29 mouse cellular contexts compared by ENCODE assay signal in the genomic region with DNA sequence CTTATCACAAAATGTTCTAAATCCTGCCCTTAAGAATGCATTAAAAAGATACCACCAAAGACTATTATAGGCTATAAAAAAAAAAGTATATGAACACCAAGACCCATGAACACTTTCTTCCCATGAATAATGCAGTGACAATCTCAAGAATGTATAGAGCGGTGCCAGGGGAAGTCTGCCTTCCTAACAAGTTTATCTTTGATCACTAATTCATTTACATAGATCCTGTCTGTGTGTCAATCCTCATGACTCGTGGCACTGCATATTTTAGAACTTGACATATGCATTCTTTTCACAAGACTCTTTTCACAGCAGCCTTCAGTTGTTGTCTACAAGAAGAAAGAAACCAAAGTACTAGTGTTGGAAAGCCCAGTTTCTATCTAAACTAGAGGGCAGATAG.
DNase-seq lines count a peak whose midpoint lies in the region; ATAC-seq and TF ChIP-seq lines count a peak whose summit lies in the region.
"Had no signal": no experiment of that assay in that cellular context is flagged by ENCODE, and none has a peak within 500 bp of the region (broad histone marks: within the 10 kb centered on the region; RNA-seq: fewer than 3 reads in every experiment).

No protein-coding gene starts in this region.

- no peak overlapping the region for H3K9ac ChIP-seq in forebrain, embryonic 14.5 days (ENCODE audit: low read length)
- H3K9ac ChIP-seq: forebrain, embryonic 15.5 days; hindbrain, embryonic 13.5 days; intestine, embryonic 15.5 days had no signal

- no peak for TF ChIP-seq POLR2A in embryonic fibroblast, embryonic 13.5 days (IDR thresholded peaks at IDR 0.05; ENCODE audit: low read depth, low read length)

- no peaks in the 10 kb centered on the region for H3K36me3 ChIP-seq in forebrain, embryonic 14.5 days (ENCODE audit: control insufficient read depth, insufficient read depth, low read length)
- H3K36me3 ChIP-seq in forebrain, embryonic 10.5 days (replicated peaks), result no peaks in the 10 kb centered on the region
- H3K36me3 ChIP-seq: forebrain, embryonic 15.5 days; G1E; heart, embryonic 10.5 days; hindbrain, embryonic 10.5 days; hindbrain, embryonic 13.5 days; intestine, embryonic 15.5 days had no signal

- H3K4me2 ChIP-seq in forebrain, embryonic 14.5 days (ENCODE audit: low read length), result no peak overlapping the region
- H3K4me2 ChIP-seq: forebrain, embryonic 15.5 days; hindbrain, embryonic 13.5 days; intestine, embryonic 15.5 days had no signal

- TF ChIP-seq CTCF in embryonic fibroblast, embryonic 13.5 days (IDR thresholded peaks at IDR 0.05; ENCODE audit: borderline replicate concordance, insufficient read depth, low read length), result no peak

- no peak overlapping the region for H3K27ac ChIP-seq in forebrain, embryonic 14.5 days (ENCODE audit: low read depth, low read length)
- no peak overlapping the region for H3K27ac ChIP-seq in forebrain, embryonic 10.5 days
- H3K27ac ChIP-seq in embryonic fibroblast, embryonic 13.5 days (ENCODE audit: insufficient read depth, low read length), result peak overlapping the region; percentile 73
- H3K27ac ChIP-seq: forebrain, embryonic 15.5 days; heart, adult 2 months; heart, embryonic 10.5 days; hindbrain, embryonic 10.5 days; hindbrain, embryonic 13.5 days; intestine, embryonic 15.5 days had no signal

- H3K4me3 ChIP-seq in forebrain, embryonic 14.5 days (ENCODE audit: low read depth, low read length), result no peak overlapping the region
- H3K4me3 ChIP-seq in forebrain, embryonic 10.5 days, result no peak overlapping the region
- no peak overlapping the region for H3K4me3 ChIP-seq in embryonic fibroblast, embryonic 13.5 days (ENCODE audit: insufficient read depth, low read length)
- H3K4me3 ChIP-seq: forebrain, embryonic 15.5 days; heart, adult 2 months; heart, embryonic 10.5 days; hindbrain, embryonic 10.5 days; hindbrain, embryonic 13.5 days; intestine, embryonic 15.5 days had no signal

- WGBS in forebrain, embryonic 14.5 days, result 35% methylated on average over 2 of the region's 2 CpGs
- whole genome bisulfite sequencing in forebrain, embryonic 10.5 days, result 79% methylated on average over 2 of the region's 2 CpGs

- DNase-seq in forebrain, embryonic 14.5 days (ENCODE audit: low spot score), result peak; percentile 23
- no peak for DNase-seq in forebrain, embryonic 10.5 days (ENCODE audit: extremely low spot score, low spot score)
- DNase-seq in frontal cortex, postnatal 36 days (ENCODE audit: low spot score in 2 of 2), result no peak
- peak; percentile 41 for DNase-seq in NIH3T3 (ENCODE audit: low read depth)
- DNase-seq in adrenal gland, adult 2 months, result no peak
- no peak for DNase-seq in layer of hippocampus, adult 9-10 months (ENCODE audit: low spot score)
- DNase-seq: adrenal gland, postnatal 10 days; adrenal gland, postnatal 36 days; B cell, adult 2 months; cerebellum, adult 18-20 months; cerebellum, adult 9-10 months; cerebellum, postnatal 14 days; gastrocnemius, postnatal 10 days; gastrocnemius, postnatal 36 days; heart, adult 2 months; heart, postnatal 36 days; kidney, adult 11 months; kidney, adult 8-10 months had no signal

- H3K9me3 ChIP-seq in forebrain, embryonic 14.5 days (replicated peaks; ENCODE audit: control insufficient read depth, low read length), result no peaks in the 10 kb centered on the region
- H3K9me3 ChIP-seq in forebrain, embryonic 10.5 days, result no peaks in the 10 kb centered on the region
- H3K9me3 ChIP-seq: forebrain, embryonic 15.5 days; heart, embryonic 10.5 days; hindbrain, embryonic 10.5 days; hindbrain, embryonic 13.5 days; intestine, embryonic 15.5 days had no signal

- no peaks in the 10 kb centered on the region for H3K27me3 ChIP-seq in forebrain, embryonic 14.5 days (replicated peaks; ENCODE audit: control insufficient read depth, insufficient read depth, low read length)
- H3K27me3 ChIP-seq in forebrain, embryonic 10.5 days (ENCODE audit: poor library complexity, severe bottlenecking), result no peaks in the 10 kb centered on the region
- H3K27me3 ChIP-seq: CH12.LX; forebrain, embryonic 15.5 days; hindbrain, embryonic 13.5 days; intestine, embryonic 15.5 days had no signal

- ATAC-seq in forebrain, embryonic 14.5 days, result peak; percentile 20; the same call in 1 of the 2 replicates
- peak; percentile 76 for ATAC-seq in frontal cortex, adult (ENCODE audit: low TSS enrichment)
- ATAC-seq: activated CD4-positive, CD25-positive, alpha-beta regulatory T cell, adult 4 months; forebrain, embryonic 15.5 days; hindbrain, embryonic 16.5 days; intestine, embryonic 15.5 days had no signal

- H3K4me1 ChIP-seq in forebrain, embryonic 14.5 days (ENCODE audit: control insufficient read depth, insufficient read depth, low read length), result no peaks in the 10 kb centered on the region
- peaks cover 7% of the 10 kb centered on the region for H3K4me1 ChIP-seq in forebrain, embryonic 10.5 days
- H3K4me1 ChIP-seq in embryonic fibroblast, embryonic 13.5 days (ENCODE audit: control insufficient read depth, insufficient read depth, low read length), result peaks cover 2% of the 10 kb centered on the region
- H3K4me1 ChIP-seq: hindbrain, embryonic 10.5 days; hindbrain, embryonic 13.5 days; intestine, embryonic 15.5 days had no signal

Comparison
In these comparisons a context has a peak if more than half of its experiments do, and no peak if none do; other contexts are left out.
1. DNase-seq: peak in forebrain, embryonic 14.5 days (single experiment) and NIH3T3 (single experiment); none in forebrain, embryonic 10.5 days (single experiment), frontal cortex, postnatal 36 days (0 of 2), adrenal gland, adult 2 months (single experiment) and layer of hippocampus, adult 9-10 months (single experiment).